Mouse (Mus musculus) hindbrain, postnatal 0 days (tissue): ENCODE results near the gene 5730507C01Rik. TPM values are rescaled to one million over a fixed set of nuclear protein-coding genes. Genes with fewer than 3 reads are reported as not detected.
"Not testable (repeated sequence)": the region's sequence is repeated elsewhere in the genome, so short reads cannot be mapped to it uniquely, and the experiment has no call there.

Source experiments
- ATAC-seq: fragments of 200-750 bp; cut with Nextera tagmentation; 2 replicates; pipeline ENCODE4 v1.8.0; 2017; ENCODE audit warnings: mild to moderate bottlenecking, moderate TSS enrichment, moderate library complexity
- DNase-seq: peaks from one replicate; pipeline ENCODE4 v3.0.0-alpha.2; 2015; ENCODE audit warnings: low spot score
- H3K27ac ChIP-seq: fragments of 300-500 bp; sonication (generic); 2 replicates; pipeline ENCODE4 v1.5.1; 2014; ENCODE audit warnings: mild to moderate bottlenecking
- H3K27me3 ChIP-seq: fragments of 300-500 bp; sonication (generic); 2 replicates; pipeline ENCODE4 v1.6.1; 2014; ENCODE audit warnings: low read length, mixed read lengths; ENCODE audit not compliant: insufficient read depth
- H3K36me3 ChIP-seq: fragments of 300-500 bp; sonication (generic); 2 replicates; pipeline ENCODE4 v1.6.1; 2014; ENCODE audit warnings: low read length, mixed read lengths; ENCODE audit not compliant: insufficient read depth
- H3K4me1 ChIP-seq: fragments of 300-500 bp; sonication (generic); 2 replicates; pipeline ENCODE4 v1.6.1; 2014; ENCODE audit warnings: antibody characterized with exemption, low read length, mixed read lengths; ENCODE audit not compliant: insufficient read depth
- H3K4me2 ChIP-seq: fragments of 300-500 bp; sonication (generic); 2 replicates; pipeline ENCODE4 v1.6.1; 2014; ENCODE audit warnings: low read depth, mild to moderate bottlenecking, low read length, moderate library complexity, mixed read lengths
- H3K4me3 ChIP-seq: fragments of 300-500 bp; sonication (generic); 2 replicates; pipeline ENCODE4 v1.5.1; 2014; ENCODE audit warnings: low read length
- H3K9ac ChIP-seq: fragments of 300-500 bp; sonication (generic); replicated peaks from 2 replicates; pipeline ENCODE4 v1.6.1; 2014; ENCODE audit warnings: mild to moderate bottlenecking, low read length, moderate library complexity, mixed read lengths
- H3K9me3 ChIP-seq: fragments of 300-500 bp; sonication (generic); 2 replicates; pipeline ENCODE4 v1.6.1; 2016; ENCODE audit warnings: low read length, mixed read lengths
- CTCF ChIP-seq: IDR thresholded peaks from 2 replicates; pipeline ENCODE4 v1.5.1; 2016; ENCODE audit warnings: antibody characterized with exemption, control low read depth, low read depth
- WGBS: fragments of 180-500 bp; shearing (Covaris S2); extraction: QIAGEN DNeasy Blood & Tissue Kit; methylation state at CpG from one replicate; pipeline ENCODE4 v1.1.7; 2014; 5-methylcytosine and 5-hydroxymethylcytosine counted together
- polyA plus RNA-seq: library from polyadenylated mRNA; unstranded; fragments of >200 nt; fragmentation: Nextera tagmentation; extraction: Ambion mirVana; gene quantifications from 2 replicates; pipeline ENCODE4 v1.2.1, GENCODE M21; 2015
- total RNA-seq: library from RNA; depleted of rRNA; stranded (reverse); fragments of >200 nt; gene quantifications from 2 replicates; pipeline ENCODE4 v1.2.3, GENCODE M21; 2014; rRNA removed

Gene 5730507C01Rik
- total RNA-seq: 0.37 and 2.1 TPM in 2 replicates
- polyA plus RNA-seq: 1.3 and 1.8 TPM in 2 replicates

GRCm38 (mm10) chr12:18514171-18514570 lies at the start of gene 5730507C01Rik:
Gene 5730507C01Rik, plus strand, starts transcription at chr12:18514510.
- 8% methylated on average over 24 of the region's 36 CpGs for WGBS
- TF ChIP-seq CTCF: peak; percentile 31; the same call in 1 of the 2 replicates
- peak within 1 kb of the TSS; percentile 16; the same call in 1 of the 2 replicates for H3K4me2 ChIP-seq
- H3K4me1 ChIP-seq: no peaks in the 10 kb centered on the region
- peak; percentile 58 for DNase-seq
- no peaks in the 10 kb centered on the region for H3K36me3 ChIP-seq
- no peak within 1 kb of the TSS for H3K9ac ChIP-seq
- peak within 1 kb of the TSS; percentile 30 for H3K4me3 ChIP-seq
- ATAC-seq: peak; percentile 71
- H3K27ac ChIP-seq: no peak within 1 kb of the TSS
- H3K9me3 ChIP-seq: 0 out of 2 replicates have a peak, but pooled peaks cover 2% of the 10 kb centered on the region
- no peaks in the 10 kb centered on the region for H3K27me3 ChIP-seq

- not testable (repeated sequence) for H3K4me1 ChIP-seq, H3K27me3 ChIP-seq, H3K36me3 ChIP-seq, ATAC-seq, DNase-seq, H3K27ac ChIP-seq, H3K9me3 ChIP-seq, H3K9ac ChIP-seq
- Histone ChIP-seq H3K4me3 (peak overlapping the region; percentile 30), H3K4me2 (peak overlapping the region; percentile 16; the same call in 1 of the 2 replicates)
- 5% methylated on average over 50 of the region's 52 CpGs for WGBS
Observed at GRCm38 (mm10) chr12:18514616-18515015, 306 bp downstream of the 5730507C01Rik start.

- peak; percentile 1 for DNase-seq
- not testable (repeated sequence) for H3K4me1 ChIP-seq, H3K27ac ChIP-seq, ATAC-seq, H3K27me3 ChIP-seq, H3K9ac ChIP-seq, H3K36me3 ChIP-seq, H3K9me3 ChIP-seq
- H3K4me3 ChIP-seq: peak overlapping the region; percentile 30
- 23% methylated on average over 17 of the region's 17 CpGs for WGBS
- peak overlapping the region; percentile 13; the same call in 1 of the 2 replicates for H3K4me2 ChIP-seq
Observed at GRCm38 (mm10) chr12:18515077-18515476, 767 bp downstream of the 5730507C01Rik start.
